Mouse (Mus musculus) MEL-GATA-1-ER (cell line): Measurements from ENCODE around the gene Sept14.
"Not testable (repeated sequence)": the region's sequence is repeated elsewhere in the genome, so short reads cannot be mapped to it uniquely, and the experiment has no call there.

Experiments
- DNase-seq: peaks from one replicate; pipeline ENCODE4 v3.0.0-alpha.2; 2012; ENCODE audit warnings: low read depth; ENCODE audit errors: extremely low read depth

Sept14 gene

DNA sequence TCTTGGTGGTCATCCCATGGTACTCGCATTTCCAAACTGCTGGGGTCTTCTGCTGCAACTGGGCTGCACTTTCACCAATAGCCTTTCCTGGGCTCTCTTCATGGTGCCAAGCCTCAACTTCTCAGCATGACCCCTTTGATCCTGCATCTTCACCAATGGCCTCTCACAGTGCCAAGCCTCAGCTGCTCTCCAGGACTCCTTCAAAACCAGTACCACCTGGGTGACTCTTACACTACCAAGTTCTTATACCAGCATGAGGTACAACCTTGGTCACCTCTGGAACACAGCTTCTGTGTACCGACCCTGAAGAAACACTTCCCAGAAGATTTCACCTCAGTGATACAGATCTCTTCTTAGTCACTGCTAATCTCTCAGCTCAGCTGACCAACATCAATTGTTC lies at the start of gene Sept14:
Sept14 (minus strand) TSS at position 101 of the 400 bp plus-strand sequence.
- DNase-seq = no peak

DNA sequence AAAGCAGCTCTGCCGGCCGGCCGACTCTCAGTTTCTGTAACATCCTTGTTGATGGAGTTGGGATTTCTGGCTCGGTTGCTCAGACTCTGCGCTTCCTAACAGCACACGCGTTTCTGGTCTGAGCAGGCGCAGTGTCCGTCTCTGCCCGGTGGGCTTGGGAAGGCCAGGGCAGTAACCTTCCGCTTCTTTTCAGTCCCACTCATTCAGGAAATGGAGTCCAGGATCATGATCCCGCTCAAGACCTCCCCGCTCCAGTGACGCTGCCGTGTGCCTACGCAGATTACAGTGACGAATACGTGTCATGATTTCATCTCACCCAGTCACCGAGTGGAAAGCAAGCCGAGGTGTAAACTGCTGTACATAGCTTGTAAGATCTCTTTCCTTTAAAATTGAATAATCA lies 48.6 kb upstream of the Sept14 start:
- DNase-seq = no peak

DNA sequence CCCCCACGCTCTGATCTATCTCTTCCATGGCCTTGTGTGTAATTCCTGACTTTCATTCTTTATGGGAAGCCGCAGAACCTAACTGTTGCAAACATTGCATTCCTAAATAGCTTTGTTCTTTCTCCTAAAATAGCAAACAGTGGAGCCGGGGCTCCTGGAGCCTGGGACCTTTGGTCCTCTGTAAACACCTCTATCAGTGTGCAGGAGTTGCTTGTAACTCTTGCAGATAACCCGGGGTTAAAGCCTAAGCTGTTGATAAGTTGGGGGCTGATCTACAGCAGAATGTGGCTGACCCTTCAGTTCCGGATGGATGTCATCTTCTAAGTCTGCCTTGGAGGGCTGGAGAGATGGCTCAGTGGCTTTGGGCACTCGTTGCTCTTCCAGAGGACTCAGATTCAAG lies 35.7 kb upstream of the Sept14 start:
- no peak for DNase-seq

DNA sequence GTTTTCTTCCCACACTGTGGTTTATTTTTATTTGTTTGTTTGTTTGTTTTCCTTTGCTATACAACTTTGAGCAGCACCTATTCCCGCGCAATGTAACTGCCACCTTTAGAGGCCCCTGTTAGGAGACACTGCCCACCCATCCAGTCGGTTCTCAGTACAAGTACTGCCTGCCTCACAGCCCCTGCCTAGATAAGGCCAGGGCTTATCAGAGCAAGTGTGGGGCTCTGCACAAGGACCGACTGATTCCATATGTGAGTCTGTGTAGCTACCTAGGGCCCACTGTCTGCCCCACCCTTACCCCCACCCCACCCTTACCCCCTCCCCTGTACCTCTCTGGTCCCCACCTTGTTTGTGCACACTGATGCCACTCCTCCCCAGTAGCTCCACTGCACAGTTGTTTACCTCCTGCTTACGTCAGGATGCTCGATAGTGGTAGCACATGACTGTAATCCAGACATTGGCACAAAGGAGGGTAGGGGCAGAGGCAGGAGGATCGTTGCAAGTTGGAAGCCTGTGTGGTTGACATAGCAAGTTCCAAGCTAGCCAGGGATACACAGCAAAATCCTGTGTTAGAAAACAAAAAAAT lies 34.7 kb upstream of the Sept14 start:
- no peak for DNase-seq

- no peak for DNase-seq
These were observed 32.7 kb upstream of the Sept14 start for GRCm38 (mm10) chr5:129740976-129741375.

GRCm38 (mm10) chr5:129731021-129731420 lies 22.7 kb upstream of the Sept14 start:
- DNase-seq = no peak

DNA sequence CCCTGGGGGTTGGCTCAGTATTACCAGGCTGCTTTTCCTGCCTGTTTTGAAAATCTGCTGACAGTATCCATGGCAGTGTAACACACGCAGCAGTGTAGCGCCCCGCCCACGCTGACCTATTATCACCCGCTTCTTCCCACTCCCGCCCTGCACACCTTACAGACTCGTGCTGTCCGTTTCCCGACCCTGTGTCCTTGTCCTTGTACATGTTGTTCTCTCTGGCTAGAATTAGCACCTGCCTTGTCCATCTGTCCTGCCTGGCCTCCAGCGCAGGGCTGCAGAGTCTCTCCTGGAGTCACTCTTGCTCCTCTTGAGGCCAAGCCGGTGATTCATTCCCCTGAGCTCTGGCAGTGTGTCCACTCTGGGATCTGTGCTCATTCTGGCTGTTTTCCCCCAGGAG lies 22.0 kb upstream of the Sept14 start:
- no peak for DNase-seq

DNA sequence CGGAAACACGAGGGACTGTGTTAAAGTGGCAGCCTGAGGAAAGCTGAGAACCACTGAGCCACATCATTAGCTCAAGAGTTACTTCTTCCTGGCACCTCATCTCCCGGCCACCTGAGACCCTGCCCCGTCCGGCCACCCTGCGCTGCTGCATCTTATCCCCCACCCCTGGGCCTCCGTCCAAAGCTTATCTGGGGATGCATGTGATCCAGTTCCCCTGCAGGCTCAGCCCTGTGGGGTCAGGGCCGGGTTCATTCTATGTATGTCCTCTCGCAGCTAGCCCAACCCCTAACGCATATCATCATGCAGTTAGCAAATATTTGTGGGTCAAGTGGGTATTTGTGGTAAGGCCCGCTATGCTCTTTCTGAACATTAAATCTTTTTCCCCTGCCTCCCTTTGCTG lies 21.0 kb upstream of the Sept14 start:
- DNase-seq = no peak

DNA sequence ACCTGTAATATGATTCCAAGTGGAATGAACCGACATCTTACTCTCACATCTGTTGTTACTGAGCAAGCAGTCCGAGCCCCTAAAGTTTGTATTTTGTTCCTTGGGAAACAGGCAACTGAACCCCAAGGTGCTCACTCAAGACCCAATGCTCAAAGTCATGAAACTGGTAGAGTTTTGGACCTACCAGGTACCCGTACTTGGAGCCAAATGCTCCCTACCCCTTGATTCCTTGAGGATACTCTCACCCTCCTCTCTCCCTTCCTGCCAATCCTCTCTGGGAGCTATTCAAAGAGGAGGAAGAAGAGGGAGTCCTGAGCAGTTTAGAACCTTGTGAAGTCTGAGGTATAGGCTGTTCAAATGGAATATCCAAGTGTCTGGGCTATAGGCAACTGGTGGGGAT lies 18.5 kb upstream of the Sept14 start:
- no peak for DNase-seq

GRCm38 (mm10) chr5:129725774-129726392 lies 17.6 kb upstream of the Sept14 start:
- no peak for DNase-seq

- DNase-seq = peak; percentile 77
These were observed 16.8 kb upstream of the Sept14 start, which contains the start of gene Nipsnap2 for GRCm38 (mm10) chr5:129724834-129725773. Nipsnap2 (plus strand) TSS chr5:129725063.

- peak; percentile 92 for DNase-seq
These were observed 16.0 kb upstream of the Sept14 start for GRCm38 (mm10) chr5:129724268-129724667.

GRCm38 (mm10) chr5:129720176-129720575 lies 11.9 kb upstream of the Sept14 start:
- DNase-seq = no peak

- DNase-seq = no peak
These were observed 8.7 kb upstream of the Sept14 start for GRCm38 (mm10) chr5:129717016-129717415.

- DNase-seq = peak; percentile 92
These were observed 7.1 kb upstream of the Sept14 start, which contains the start of gene Mrps17 for GRCm38 (mm10) chr5:129715326-129715861. Mrps17 (plus strand) TSS chr5:129715497.

DNA sequence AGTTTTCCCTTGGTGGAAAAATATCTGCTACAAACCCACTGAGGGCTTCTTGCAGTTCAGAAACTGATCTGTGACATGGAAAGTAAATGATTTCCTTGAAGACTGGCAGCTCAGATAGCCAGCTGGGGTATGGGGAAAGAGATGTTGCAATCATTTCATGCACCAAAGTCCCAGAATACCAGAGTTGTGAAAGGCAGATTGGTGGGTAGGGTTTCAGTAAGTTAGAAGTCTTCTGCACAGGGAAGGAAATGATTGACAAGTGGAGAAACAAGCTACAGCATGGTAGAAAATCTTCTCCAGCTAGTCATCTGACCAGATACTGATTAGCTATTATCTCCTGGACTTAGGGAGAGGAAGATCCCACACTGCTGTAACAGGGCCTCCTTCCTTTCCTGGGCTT lies 4.9 kb downstream of the Sept14 start:
- DNase-seq = no peak

GRCm38 (mm10) chr5:129701706-129702105 lies 6.6 kb downstream of the Sept14 start:
- DNase-seq = no peak

GRCm38 (mm10) chr5:129700506-129700905 lies 7.8 kb downstream of the Sept14 start:
- no peak for DNase-seq

- no peak for DNase-seq
These were observed 17.8 kb downstream of the Sept14 start for GRCm38 (mm10) chr5:129690528-129690927.

GRCm38 (mm10) chr5:129687621-129688020 lies 20.7 kb downstream of the Sept14 start:
- no peak for DNase-seq

GRCm38 (mm10) chr5:129685141-129685540 lies 23.2 kb downstream of the Sept14 start:
- DNase-seq = not testable (repeated sequence)

- no peak for DNase-seq
These were observed 38.3 kb downstream of the Sept14 start, which contains the start of gene Zfp11 for GRCm38 (mm10) chr5:129670036-129670458. Zfp11 (minus strand) TSS chr5:129670099.
